Mouse (Mus musculus) liver, embryonic 14.5 days (tissue): ENCODE results near the gene Dtx3. TPM values are rescaled to one million over a fixed set of nuclear protein-coding genes. Genes with fewer than 3 reads are reported as not detected.

Experiments used
- ATAC-seq: fragments of 200-750 bp; cut with Nextera tagmentation; 2 replicates; pipeline ENCODE4 v1.8.0; 2017; ENCODE audit warnings: moderate number of reproducible peaks, mild to moderate bottlenecking, moderate library complexity; ENCODE audit not compliant: insufficient read depth
- DNase-seq, 3 experiments: peaks; one replicate each; pipeline ENCODE4 v3.0.0-alpha.2; 2012 to 2013; ENCODE audit warnings: low read depth in 3 of 3, low spot score in 3 of 3
- H3K27ac ChIP-seq: fragments of 300-500 bp; sonication (generic); 2 replicates; pipeline ENCODE4 v1.5.1; 2014; ENCODE audit warnings: moderate library complexity, mild to moderate bottlenecking, control low read depth, inconsistent platforms
- H3K27me3 ChIP-seq: fragments of 300-500 bp; sonication (generic); 2 replicates; pipeline ENCODE4 v1.6.1; 2014; ENCODE audit warnings: mild to moderate bottlenecking, low read length, moderate library complexity; ENCODE audit not compliant: control insufficient read depth, insufficient read depth
- H3K36me3 ChIP-seq: fragments of 300-500 bp; sonication (generic); replicated peaks from 2 replicates; pipeline ENCODE4 v1.6.1; 2014; ENCODE audit warnings: low read depth; ENCODE audit not compliant: control insufficient read depth, insufficient read depth
- H3K4me1 ChIP-seq, 2 experiments: fragments of 200-500 bp in 1 of 2; fragments of 300-500 bp in 1 of 2; sonication (generic) in 1 of 2; replicated peaks; 2 replicates each; pipeline ENCODE4 v1.6.1; 2012 to 2014; ENCODE audit warnings: antibody characterized with exemption in 1 of 2, inconsistent platforms in 1 of 2, low read length in 1 of 2; ENCODE audit not compliant: control insufficient read depth in 2 of 2, insufficient read depth in 2 of 2
- H3K4me2 ChIP-seq: fragments of 300-500 bp; sonication (generic); 2 replicates; pipeline ENCODE4 v1.6.1; 2014; ENCODE audit warnings: low read depth, mild to moderate bottlenecking, control low read depth, moderate library complexity
- H3K4me3 ChIP-seq, 2 experiments: fragments of 200-500 bp in 1 of 2; fragments of 300-500 bp in 1 of 2; sonication (generic) in 1 of 2; 2 replicates each; pipeline ENCODE4 v1.5.1; 2012 to 2014; ENCODE audit warnings: low read depth in 2 of 2, low read length in 2 of 2, mild to moderate bottlenecking in 2 of 2, control low read depth in 1 of 2, inconsistent platforms in 1 of 2, moderate library complexity in 1 of 2; ENCODE audit not compliant: insufficient read depth in 1 of 2
- H3K9ac ChIP-seq: fragments of 300-500 bp; sonication (generic); replicated peaks from 2 replicates; pipeline ENCODE4 v1.6.1; 2014; ENCODE audit warnings: mild to moderate bottlenecking, control low read depth, moderate library complexity
- H3K9me3 ChIP-seq: fragments of 300-500 bp; sonication (generic); 2 replicates; pipeline ENCODE4 v1.6.1; 2016; ENCODE audit warnings: low read length, mixed read lengths; ENCODE audit not compliant: control insufficient read depth
- CTCF ChIP-seq: IDR thresholded peaks from 2 replicates; pipeline ENCODE4 v1.5.1; 2016; ENCODE audit warnings: antibody characterized with exemption, low read depth, control low read depth
- EP300 ChIP-seq: IDR thresholded peaks from 2 replicates; pipeline ENCODE4 v1.6.1; 2016; ENCODE audit warnings: antibody characterized with exemption, low read depth
- WGBS: fragments of 180-500 bp; shearing (Covaris S2); extraction: QIAGEN DNeasy Blood & Tissue Kit; methylation state at CpG from one replicate; pipeline ENCODE4 v1.1.7; 2014; ENCODE audit not compliant: insufficient replicate concordance; 5-methylcytosine and 5-hydroxymethylcytosine counted together
- polyA plus RNA-seq, 2 experiments: library from polyadenylated mRNA; depleted of rRNA in 1 of 2; stranded (reverse) in 1 of 2; unstranded in 1 of 2; fragments of >200 nt; fragmentation: Nextera tagmentation in 1 of 2; extraction: Ambion mirVana in 1 of 2; gene quantifications; 2 replicates each; pipeline versions ENCODE4 v1.2.1 to v1.2.3; 2012 to 2014

The Dtx3 gene
- polyA plus RNA-seq, 2 experiments, result 11.2 to 35.9 TPM

DNA sequence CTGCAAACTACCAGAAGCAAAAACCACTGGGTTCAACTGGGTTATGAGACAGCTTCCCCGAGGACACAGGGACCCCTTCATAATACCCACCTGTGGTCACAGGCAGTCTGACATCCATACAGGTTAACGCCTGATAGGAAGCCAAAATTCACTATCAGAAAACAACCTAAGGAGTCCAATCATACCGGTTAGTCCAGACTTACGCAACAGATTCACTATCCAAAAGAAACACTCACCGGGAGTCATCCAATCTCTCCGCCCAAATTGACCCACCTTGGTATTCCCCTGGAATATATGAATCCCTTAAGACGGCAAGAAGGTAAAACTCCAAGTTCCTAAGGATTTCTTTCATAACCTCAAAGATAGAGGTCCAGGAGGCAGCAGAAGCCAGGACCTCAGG, 51.0 kb downstream of the Dtx3 start:
- H3K36me3 ChIP-seq, result no peaks in the 10 kb centered on the region
- no peak overlapping the region for H3K4me3 ChIP-seq
- TF ChIP-seq EP300 (no peak), CTCF (no peak)
- ATAC-seq (no peak), DNase-seq (no peak)
- no peak overlapping the region for H3K9ac ChIP-seq
- 64% methylated on average over 7 of the region's 7 CpGs for WGBS
- H3K27me3 ChIP-seq, result no peaks in the 10 kb centered on the region
- no peak overlapping the region for H3K4me2 ChIP-seq
- 0 out of 4 replicates have a peak, but pooled peaks cover 0 to 2% of the 10 kb centered on the region in 2 experiments for H3K4me1 ChIP-seq
- no peaks in the 10 kb centered on the region for H3K9me3 ChIP-seq
- no peak overlapping the region for H3K27ac ChIP-seq

DNA sequence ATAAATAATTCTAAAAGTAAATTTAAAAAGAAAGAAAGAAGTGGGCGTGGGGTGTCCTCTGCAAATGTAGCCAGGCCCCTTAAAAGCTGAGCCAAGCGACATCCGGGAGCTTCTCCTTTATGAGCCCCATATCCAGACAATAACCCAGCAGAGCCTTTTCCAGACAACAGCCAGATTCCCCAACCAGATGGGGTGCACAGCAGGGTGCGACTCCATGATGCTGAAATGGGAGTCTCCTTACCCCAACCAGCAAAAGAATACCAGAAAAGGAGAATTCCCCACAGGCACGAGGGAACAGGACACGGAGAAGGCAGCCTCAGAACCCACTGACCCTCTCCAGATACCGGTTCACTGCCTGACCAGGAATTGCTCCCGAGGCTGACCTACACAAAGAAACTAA, 52.3 kb downstream of the Dtx3 start:
- TF ChIP-seq CTCF (no peak), EP300 (no peak)
- H3K27me3 ChIP-seq, result no peaks in the 10 kb centered on the region
- DNase-seq, result no peak
- no peak overlapping the region for H3K9ac ChIP-seq
- H3K36me3 ChIP-seq, result no peaks in the 10 kb centered on the region
- 73% methylated on average over 8 of the region's 8 CpGs for WGBS
- no peak for ATAC-seq
- no peaks in the 10 kb centered on the region for H3K9me3 ChIP-seq
- no peak overlapping the region for H3K4me2 ChIP-seq
- H3K4me1 ChIP-seq, result peaks cover 0 to 10% of the 10 kb centered on the region in 2 experiments; a peak in 2 of 4 replicates
- no peak overlapping the region for H3K4me3 ChIP-seq
- H3K27ac ChIP-seq, result no peak overlapping the region

DNA sequence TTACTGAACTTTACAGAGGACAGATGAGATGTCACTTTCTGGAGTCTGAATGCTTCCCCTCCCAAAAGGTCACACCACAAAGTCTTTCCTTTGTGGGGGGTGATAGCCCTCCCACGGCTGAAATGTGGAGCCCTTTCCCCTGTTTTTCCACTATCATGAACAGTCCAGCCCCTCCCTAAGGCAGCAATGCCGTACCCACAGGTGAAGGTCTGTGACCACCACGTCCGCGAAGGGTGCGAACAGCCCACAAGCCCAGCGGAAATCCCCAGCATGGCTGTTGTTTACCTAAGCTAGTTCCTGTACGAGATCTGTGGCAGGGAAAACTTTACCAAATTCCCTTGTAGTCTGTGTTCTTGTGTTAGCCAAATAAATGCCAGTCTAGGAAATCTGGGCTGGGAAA, 54.0 kb downstream of the Dtx3 start:
- H3K27me3 ChIP-seq, result no peaks in the 10 kb centered on the region
- no peak overlapping the region for H3K9ac ChIP-seq
- TF ChIP-seq EP300 (no peak), CTCF (no peak)
- 51% methylated on average over 8 of the region's 8 CpGs for WGBS
- no peak overlapping the region for H3K4me3 ChIP-seq
- H3K36me3 ChIP-seq, result no peaks in the 10 kb centered on the region
- no peak for ATAC-seq
- DNase-seq, result no peak
- no peak overlapping the region for H3K4me2 ChIP-seq
- no peaks in the 10 kb centered on the region for H3K9me3 ChIP-seq
- H3K4me1 ChIP-seq, result peaks cover 2 to 23% of the 10 kb centered on the region in 2 experiments
- no peak overlapping the region for H3K27ac ChIP-seq

DNA sequence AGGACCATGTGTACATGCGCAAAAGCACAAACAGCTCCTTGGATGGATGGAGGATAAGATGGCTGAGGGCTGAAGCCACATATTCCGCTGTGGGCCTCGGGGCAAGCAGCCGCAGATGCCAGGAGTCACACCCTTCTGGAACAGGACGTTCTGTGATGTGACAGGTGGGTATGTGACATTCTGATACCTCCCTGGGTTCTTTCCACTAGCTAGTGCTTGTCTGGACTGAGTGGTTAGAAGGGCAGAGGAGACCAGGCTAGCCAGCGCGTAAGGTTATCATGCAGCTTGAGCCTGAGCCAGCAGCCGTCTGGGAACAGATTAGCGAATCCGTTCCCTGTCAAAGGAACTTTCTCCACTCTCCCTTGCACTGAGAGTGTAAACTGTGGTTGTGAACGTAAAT, 54.6 kb downstream of the Dtx3 start:
- DNase-seq (no peak), ATAC-seq (no peak)
- H3K4me3 ChIP-seq, result no peak overlapping the region
- H3K4me1 ChIP-seq, result peaks cover 7 to 28% of the 10 kb centered on the region in 2 experiments
- no peak for TF ChIP-seq EP300
- no peak for TF ChIP-seq CTCF
- H3K9ac ChIP-seq, result no peak overlapping the region
- H3K27ac ChIP-seq, result no peak overlapping the region
- no peaks in the 10 kb centered on the region for H3K36me3 ChIP-seq
- no peaks in the 10 kb centered on the region for H3K9me3 ChIP-seq
- WGBS, result 69% methylated on average over 11 of the region's 11 CpGs
- H3K27me3 ChIP-seq, result no peaks in the 10 kb centered on the region
- H3K4me2 ChIP-seq, result no peak overlapping the region

Other genes starting within 250 kb of the Dtx3 start
- gene Ctdsp2, start 217.0 kb downstream of the Dtx3 start, polyA plus RNA-seq (2012; rRNA removed), result 18.8 and 19.4 TPM in 2 replicates
- 13.3 and 15.8 TPM in 2 replicates for gene Ctdsp2, start 217.0 kb downstream of the Dtx3 start, polyA plus RNA-seq (2014; fragmentation: Nextera tagmentation; extraction: Ambion mirVana)
- gene Avil, start 195.0 kb downstream of the Dtx3 start, polyA plus RNA-seq (2012; rRNA removed), result 0.02 and 0.12 TPM in 2 replicates
- gene Avil, start 195.0 kb downstream of the Dtx3 start, polyA plus RNA-seq (2014; fragmentation: Nextera tagmentation; extraction: Ambion mirVana), result 0.03 TPM in 1 of 2 replicates, not detected in the other
- 22.8 and 26.7 TPM in 2 replicates for gene Tsfm, start 164.9 kb downstream of the Dtx3 start, polyA plus RNA-seq (2012; rRNA removed)
- 40.7 and 49.2 TPM in 2 replicates for gene Tsfm, start 164.9 kb downstream of the Dtx3 start, polyA plus RNA-seq (2014; fragmentation: Nextera tagmentation; extraction: Ambion mirVana)
- 10.6 and 12.5 TPM in 2 replicates for gene Mettl1, start 154.3 kb downstream of the Dtx3 start, polyA plus RNA-seq (2012; rRNA removed)
- 18.1 and 19.3 TPM in 2 replicates for gene Mettl1, start 154.3 kb downstream of the Dtx3 start, polyA plus RNA-seq (2014; fragmentation: Nextera tagmentation; extraction: Ambion mirVana)
- 0.08 and 0.09 TPM in 2 replicates for gene Eef1akmt3, start 154.2 kb downstream of the Dtx3 start, polyA plus RNA-seq (2012; rRNA removed)
- 0.04 TPM in 1 of 2 replicates, not detected in the other for gene Eef1akmt3, start 154.2 kb downstream of the Dtx3 start, polyA plus RNA-seq (2014; fragmentation: Nextera tagmentation; extraction: Ambion mirVana)
- gene Cyp27b1, start 147.5 kb downstream of the Dtx3 start, polyA plus RNA-seq (2012; rRNA removed), result 0.07 and 0.08 TPM in 2 replicates
- not detected in 2 replicates for gene Cyp27b1, start 147.5 kb downstream of the Dtx3 start, polyA plus RNA-seq (2014; fragmentation: Nextera tagmentation; extraction: Ambion mirVana)
- 0.07 and 0.12 TPM in 2 replicates for gene March9, start 135.5 kb downstream of the Dtx3 start, polyA plus RNA-seq (2012; rRNA removed)
- not detected in 2 replicates for gene March9, start 135.5 kb downstream of the Dtx3 start, polyA plus RNA-seq (2014; fragmentation: Nextera tagmentation; extraction: Ambion mirVana)
- gene Cdk4, start 132.2 kb downstream of the Dtx3 start, polyA plus RNA-seq (2012; rRNA removed), result 175 and 221 TPM in 2 replicates
- 519 and 576 TPM in 2 replicates for gene Cdk4, start 132.2 kb downstream of the Dtx3 start, polyA plus RNA-seq (2014; fragmentation: Nextera tagmentation; extraction: Ambion mirVana)
- 35.8 and 41.8 TPM in 2 replicates for gene Tspan31, start 125.5 kb downstream of the Dtx3 start, polyA plus RNA-seq (2012; rRNA removed)
- gene Tspan31, start 125.5 kb downstream of the Dtx3 start, polyA plus RNA-seq (2014; fragmentation: Nextera tagmentation; extraction: Ambion mirVana), result 18.9 and 23.8 TPM in 2 replicates
- 3.0 and 3.7 TPM in 2 replicates for gene Agap2, start 120.4 kb downstream of the Dtx3 start, polyA plus RNA-seq (2012; rRNA removed)
- gene Agap2, start 120.4 kb downstream of the Dtx3 start, polyA plus RNA-seq (2014; fragmentation: Nextera tagmentation; extraction: Ambion mirVana), result 0.57 and 0.59 TPM in 2 replicates
- 20.9 and 25.0 TPM in 2 replicates for gene Os9, start 74.6 kb downstream of the Dtx3 start, polyA plus RNA-seq (2012; rRNA removed)
- 22.9 and 29.9 TPM in 2 replicates for gene Os9, start 74.6 kb downstream of the Dtx3 start, polyA plus RNA-seq (2014; fragmentation: Nextera tagmentation; extraction: Ambion mirVana)
- gene B4galnt1, start 30.5 kb downstream of the Dtx3 start, polyA plus RNA-seq (2012; rRNA removed), result 9.9 and 10.4 TPM in 2 replicates
- gene B4galnt1, start 30.5 kb downstream of the Dtx3 start, polyA plus RNA-seq (2014; fragmentation: Nextera tagmentation; extraction: Ambion mirVana), result 14.6 and 17.1 TPM in 2 replicates
- gene Slc26a10, start 15.1 kb downstream of the Dtx3 start, polyA plus RNA-seq (2012; rRNA removed), result 1.5 and 1.7 TPM in 2 replicates
- gene Slc26a10, start 15.1 kb downstream of the Dtx3 start, polyA plus RNA-seq (2014; fragmentation: Nextera tagmentation; extraction: Ambion mirVana), result 0.75 and 1.3 TPM in 2 replicates
- gene Arhgef25, start 5.6 kb downstream of the Dtx3 start, polyA plus RNA-seq (2012; rRNA removed), result 6.9 and 7.7 TPM in 2 replicates
- 3.4 and 4.8 TPM in 2 replicates for gene Arhgef25, start 5.6 kb downstream of the Dtx3 start, polyA plus RNA-seq (2014; fragmentation: Nextera tagmentation; extraction: Ambion mirVana)
- gene Pip4k2c, start 15.9 kb upstream of the Dtx3 start, polyA plus RNA-seq (2012; rRNA removed), result 28.2 and 31.2 TPM in 2 replicates
- 25.7 and 31.1 TPM in 2 replicates for gene Pip4k2c, start 15.9 kb upstream of the Dtx3 start, polyA plus RNA-seq (2014; fragmentation: Nextera tagmentation; extraction: Ambion mirVana)
- 0.11 and 0.19 TPM in 2 replicates for gene Kif5a, start 67.6 kb upstream of the Dtx3 start, polyA plus RNA-seq (2012; rRNA removed)
- 0.01 and 0.03 TPM in 2 replicates for gene Kif5a, start 67.6 kb upstream of the Dtx3 start, polyA plus RNA-seq (2014; fragmentation: Nextera tagmentation; extraction: Ambion mirVana)
- 53.8 and 58.7 TPM in 2 replicates for gene Dctn2, start 70.6 kb upstream of the Dtx3 start, polyA plus RNA-seq (2012; rRNA removed)
- gene Dctn2, start 70.6 kb upstream of the Dtx3 start, polyA plus RNA-seq (2014; fragmentation: Nextera tagmentation; extraction: Ambion mirVana), result 59.2 and 64.7 TPM in 2 replicates
- gene Mbd6, start 93.3 kb upstream of the Dtx3 start, polyA plus RNA-seq (2012; rRNA removed), result 9.7 and 11.0 TPM in 2 replicates
- gene Mbd6, start 93.3 kb upstream of the Dtx3 start, polyA plus RNA-seq (2014; fragmentation: Nextera tagmentation; extraction: Ambion mirVana), result 5.6 and 6.2 TPM in 2 replicates
- 53.6 and 63.4 TPM in 2 replicates for gene Mars, start 116.1 kb upstream of the Dtx3 start, polyA plus RNA-seq (2012; rRNA removed)
- 101 and 115 TPM in 2 replicates for gene Mars, start 116.1 kb upstream of the Dtx3 start, polyA plus RNA-seq (2014; fragmentation: Nextera tagmentation; extraction: Ambion mirVana)
- 7.3 and 8.8 TPM in 2 replicates for gene Arhgap9, start 126.2 kb upstream of the Dtx3 start, polyA plus RNA-seq (2012; rRNA removed)
- 12.4 and 13.4 TPM in 2 replicates for gene Arhgap9, start 126.2 kb upstream of the Dtx3 start, polyA plus RNA-seq (2014; fragmentation: Nextera tagmentation; extraction: Ambion mirVana)
- 1.1 and 1.4 TPM in 2 replicates for gene Gli1, start 146.2 kb upstream of the Dtx3 start, polyA plus RNA-seq (2012; rRNA removed)
- 0.15 and 0.27 TPM in 2 replicates for gene Gli1, start 146.2 kb upstream of the Dtx3 start, polyA plus RNA-seq (2014; fragmentation: Nextera tagmentation; extraction: Ambion mirVana)
- gene Inhbe, start 158.7 kb upstream of the Dtx3 start, polyA plus RNA-seq (2012; rRNA removed), result 0.59 and 0.61 TPM in 2 replicates
- gene Inhbe, start 158.7 kb upstream of the Dtx3 start, polyA plus RNA-seq (2014; fragmentation: Nextera tagmentation; extraction: Ambion mirVana), result 0.28 and 0.38 TPM in 2 replicates
- 1.5 and 2.0 TPM in 2 replicates for gene Inhbc, start 174.7 kb upstream of the Dtx3 start, polyA plus RNA-seq (2012; rRNA removed)
- 2.1 and 2.4 TPM in 2 replicates for gene Inhbc, start 174.7 kb upstream of the Dtx3 start, polyA plus RNA-seq (2014; fragmentation: Nextera tagmentation; extraction: Ambion mirVana)
- 10.9 and 16.2 TPM in 2 replicates for gene R3hdm2, start 184.6 kb upstream of the Dtx3 start, polyA plus RNA-seq (2012; rRNA removed)
- gene R3hdm2, start 184.6 kb upstream of the Dtx3 start, polyA plus RNA-seq (2014; fragmentation: Nextera tagmentation; extraction: Ambion mirVana), result 9.0 and 14.0 TPM in 2 replicates